Mouse (Mus musculus) ZHBTc4 (cell line): ENCODE data around the gene Kremen1.

Source experiments
- DNase-seq: peaks from one replicate; pipeline ENCODE4 v3.0.0-alpha.2; 2011; ENCODE audit warnings: low read depth, low spot score

The Kremen1 gene

DNA sequence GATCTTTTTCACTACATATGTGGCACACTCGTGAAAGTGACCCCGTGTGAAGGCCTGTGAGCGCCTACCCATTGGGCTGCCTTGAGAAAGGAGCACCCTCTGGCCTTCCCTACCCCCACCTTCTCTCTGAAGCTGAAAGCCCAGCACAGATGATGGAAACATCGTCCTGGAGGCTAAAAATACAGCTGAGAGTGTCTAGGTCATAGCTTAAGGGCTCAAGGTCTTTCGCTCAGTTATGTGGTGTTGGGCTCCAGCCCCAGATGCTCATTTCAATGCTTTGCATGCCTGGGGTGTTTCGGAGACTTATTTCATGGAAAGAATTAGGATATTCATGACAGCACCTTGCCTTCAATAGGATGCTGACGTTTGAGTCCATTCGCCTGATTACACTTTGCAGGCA, 4.4 kb upstream of the Kremen1 start:
- DNase-seq: no peak

DNA sequence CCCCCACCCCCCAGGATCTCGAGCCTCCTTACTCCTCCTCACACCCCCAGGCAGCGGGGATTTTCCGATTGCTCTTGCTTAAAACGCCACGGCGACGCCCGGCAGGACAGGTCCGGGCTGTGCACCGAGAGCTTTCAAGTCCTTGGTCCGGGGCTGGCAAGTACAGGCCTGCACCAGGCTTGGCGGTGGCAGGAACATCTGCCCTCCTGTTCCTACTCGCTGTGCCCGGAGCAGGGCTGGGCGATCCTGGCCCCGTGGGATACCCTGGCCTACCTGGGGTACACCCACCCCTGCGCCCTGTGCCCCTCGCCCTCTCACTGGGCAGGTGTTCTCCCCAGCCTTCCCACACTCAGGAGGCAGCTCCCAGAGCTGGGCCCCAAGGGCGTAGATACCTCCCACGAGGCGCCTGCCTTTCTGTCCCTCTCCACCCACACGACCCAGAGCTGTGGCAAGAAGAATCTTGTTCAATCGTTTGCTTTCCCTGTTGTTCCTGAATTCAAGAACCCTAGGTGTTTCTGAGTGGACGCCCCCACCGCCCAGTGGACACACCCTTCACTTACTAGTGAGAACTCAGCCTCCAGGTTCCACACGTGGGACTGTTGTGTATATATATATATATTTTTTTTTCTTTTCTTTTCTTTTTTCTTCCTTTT, 1.8 kb upstream of the Kremen1 start:
- peak; percentile 43 for DNase-seq

DNA sequence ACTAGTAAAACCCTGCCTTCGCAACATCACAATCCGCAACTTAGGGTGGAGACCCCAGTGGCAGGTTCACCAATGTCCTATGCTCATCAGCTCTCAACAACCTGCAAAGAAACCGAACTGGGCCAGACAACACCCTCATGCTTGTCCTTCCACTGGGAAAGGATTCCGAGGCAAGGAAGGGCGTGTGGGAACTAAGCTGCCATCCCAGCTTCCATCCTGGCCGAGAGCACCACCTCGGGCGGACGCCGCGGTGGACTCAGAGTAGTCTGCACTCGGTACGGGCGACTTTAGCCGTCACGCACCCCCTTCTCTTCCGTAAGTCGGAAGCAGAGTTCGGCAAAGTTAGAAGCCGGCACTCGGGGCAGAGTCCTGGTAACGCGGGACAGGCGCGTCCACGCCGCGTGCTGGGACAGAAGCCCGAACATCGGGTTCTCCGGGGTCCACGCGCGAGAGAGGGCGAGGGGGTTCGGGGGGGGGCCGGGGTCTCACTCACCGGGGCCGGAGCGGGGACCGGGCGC, 357 bp downstream of the Kremen1 start:
- peak; percentile 68 for DNase-seq

DNA sequence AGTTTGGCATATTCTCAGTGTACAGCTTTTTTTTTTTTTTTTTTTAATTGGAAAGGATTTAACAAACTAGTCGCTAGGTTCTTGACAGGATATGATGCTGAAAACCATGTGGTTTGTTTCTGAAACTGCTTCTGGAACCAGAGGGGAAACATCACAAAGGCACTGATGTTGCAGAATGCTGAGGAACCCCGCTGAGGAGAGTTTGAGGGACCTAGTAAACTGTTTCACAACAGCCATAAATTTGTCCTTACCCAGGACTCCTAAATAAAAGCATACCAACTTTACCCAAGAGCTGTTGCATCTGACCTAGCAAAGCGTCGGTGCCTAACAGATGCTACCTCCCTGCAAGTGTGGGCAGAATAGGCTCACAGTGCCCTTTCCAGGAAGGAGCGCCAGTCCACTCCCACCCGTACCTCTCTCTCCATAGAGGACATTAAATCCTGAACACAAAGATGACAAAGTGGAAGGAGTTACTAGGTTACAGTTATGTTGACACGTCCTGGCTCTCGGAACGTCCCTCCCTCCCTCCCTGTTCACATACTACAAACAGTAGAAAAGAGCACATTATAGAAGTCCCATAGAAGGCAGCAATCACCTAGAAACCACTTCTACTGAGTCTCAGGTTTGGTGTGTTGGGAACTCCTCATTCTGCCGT, 1.3 kb downstream of the Kremen1 start:
- no peak for DNase-seq

DNA sequence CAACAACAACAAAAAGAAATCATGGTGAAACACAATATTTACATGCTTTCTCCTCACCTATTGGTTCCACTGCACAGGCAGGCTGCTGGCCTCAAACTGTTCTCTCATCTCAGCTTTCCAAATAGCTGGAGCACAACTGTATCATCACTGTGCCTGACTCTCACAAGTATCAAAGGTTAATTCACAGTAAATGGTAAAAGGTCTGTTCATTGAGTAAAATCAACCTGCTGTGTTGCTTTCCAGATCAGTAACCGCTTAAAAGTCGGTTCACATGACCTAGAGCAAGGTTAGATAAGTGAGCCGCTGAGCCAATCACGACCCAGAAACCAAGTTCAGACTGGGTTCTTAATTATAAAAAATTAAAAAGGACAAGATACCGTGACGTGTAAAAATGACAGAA, 3.3 kb downstream of the Kremen1 start:
- DNase-seq: no peak

DNA sequence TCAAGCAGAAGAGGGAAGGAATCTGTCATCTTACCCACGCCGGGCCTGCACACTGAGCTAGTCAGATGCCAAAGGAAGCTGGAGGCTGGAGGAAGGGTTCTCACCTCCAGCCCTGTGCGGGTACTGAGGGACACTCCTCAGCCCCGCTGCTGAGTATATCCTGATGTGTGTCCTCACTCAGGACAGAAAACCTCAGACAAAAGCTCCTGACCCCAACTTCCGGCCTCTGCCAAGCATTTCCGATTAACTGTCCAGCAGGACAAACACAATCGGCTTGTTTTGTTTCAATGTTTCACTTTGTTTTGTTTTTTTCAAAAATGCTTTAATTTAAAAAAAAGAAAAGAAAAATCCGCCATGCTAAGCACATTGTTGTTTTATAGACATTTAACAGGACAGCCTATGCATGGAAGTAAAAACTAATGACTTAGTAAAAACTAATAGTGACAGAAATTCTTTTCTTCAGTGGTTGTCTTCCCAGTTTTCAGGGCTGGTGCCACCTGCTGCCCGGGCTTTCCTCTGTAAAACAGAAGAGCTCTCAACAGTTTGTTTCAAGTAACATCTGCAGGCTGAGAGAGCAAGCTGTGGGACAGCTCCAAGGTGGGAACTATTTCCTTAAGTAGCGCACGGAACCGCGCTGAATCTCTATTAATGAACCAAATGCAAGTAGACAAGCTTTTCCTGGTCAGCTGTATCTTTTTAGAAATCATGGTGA, 4.1 kb downstream of the Kremen1 start:
- no peak for DNase-seq

DNA sequence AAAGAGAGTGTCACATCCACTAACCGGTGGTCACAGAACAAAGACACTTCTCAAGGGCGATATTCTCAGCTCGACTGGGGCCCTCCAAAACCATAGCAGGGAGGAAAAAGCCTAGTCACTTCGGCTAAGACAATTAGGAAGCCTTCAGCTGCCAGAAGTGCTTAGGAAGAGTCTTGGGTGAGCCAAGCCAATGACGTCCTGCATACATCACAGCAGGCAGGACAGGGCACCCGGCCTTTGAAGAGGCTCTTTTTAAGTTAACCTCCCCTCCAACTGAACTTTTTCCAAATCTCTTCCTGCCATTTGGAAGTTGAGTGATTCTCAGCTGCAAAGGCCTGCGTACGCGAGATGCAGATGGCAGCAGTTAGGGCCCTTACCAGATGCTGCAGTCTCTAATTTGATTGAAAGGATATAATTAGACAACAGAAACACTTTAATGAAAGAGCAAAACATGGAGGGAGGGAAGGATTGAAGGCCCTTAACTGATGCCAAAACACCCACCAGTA, 5.8 kb downstream of the Kremen1 start:
- DNase-seq: peak; percentile 29

DNA sequence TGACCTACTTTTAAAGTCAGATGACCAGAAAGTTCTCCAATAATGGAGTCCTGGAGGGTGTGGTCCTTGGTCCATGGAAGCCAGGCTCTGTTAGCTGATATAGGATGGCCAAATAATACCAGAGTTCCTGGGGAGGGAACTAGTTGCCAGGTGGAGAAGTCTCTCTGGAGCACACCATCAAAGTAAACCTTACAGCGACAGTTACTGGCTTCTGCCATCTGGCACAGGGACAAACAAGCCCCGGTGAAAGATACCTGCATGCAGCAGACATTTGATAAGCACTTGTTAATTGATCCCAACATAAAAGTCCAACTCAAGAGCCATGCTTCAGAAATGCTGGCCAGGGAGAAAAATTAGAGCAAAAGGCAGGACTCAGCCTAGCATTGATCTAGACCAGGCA, 7.3 kb downstream of the Kremen1 start:
- no peak for DNase-seq

DNA sequence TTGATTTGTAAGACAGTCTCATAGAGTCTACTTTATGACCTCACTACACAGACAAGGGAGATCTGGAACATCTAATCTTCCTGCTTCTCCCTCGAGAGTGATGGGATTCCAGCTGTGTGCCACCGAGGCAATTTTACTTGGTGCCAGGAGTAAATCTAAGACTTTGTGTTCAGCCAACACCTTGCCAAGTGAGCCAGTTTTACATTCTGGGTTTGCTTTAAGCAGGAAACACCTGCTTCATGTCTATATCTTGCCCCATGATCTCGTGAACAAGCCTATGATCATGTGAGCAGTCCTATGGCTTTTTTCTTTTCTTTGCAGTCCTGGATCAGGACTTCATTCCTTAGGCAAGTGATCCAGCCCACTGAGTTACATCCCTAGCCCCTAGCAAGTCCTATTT, 7.8 kb downstream of the Kremen1 start:
- no peak for DNase-seq

DNA sequence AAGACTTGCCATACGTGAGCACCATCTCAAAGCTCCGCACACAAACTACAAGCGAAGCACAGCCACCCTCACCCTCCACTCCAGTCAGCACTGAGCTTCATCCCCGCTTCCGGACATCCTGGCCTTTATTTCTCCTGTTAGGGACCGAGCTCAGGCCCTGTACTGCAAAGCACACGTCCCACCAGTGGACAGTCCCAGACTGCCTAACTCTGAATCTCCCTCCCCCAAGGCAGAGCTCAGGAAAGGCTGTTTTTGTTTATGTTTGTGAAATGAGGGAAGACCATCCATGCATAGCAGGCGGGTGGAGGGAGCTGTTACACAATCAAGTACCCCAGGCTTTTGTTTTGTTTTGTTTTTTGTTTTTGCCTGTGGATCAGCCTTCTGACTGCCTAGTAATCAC, 8.6 kb downstream of the Kremen1 start:
- no peak for DNase-seq

DNA sequence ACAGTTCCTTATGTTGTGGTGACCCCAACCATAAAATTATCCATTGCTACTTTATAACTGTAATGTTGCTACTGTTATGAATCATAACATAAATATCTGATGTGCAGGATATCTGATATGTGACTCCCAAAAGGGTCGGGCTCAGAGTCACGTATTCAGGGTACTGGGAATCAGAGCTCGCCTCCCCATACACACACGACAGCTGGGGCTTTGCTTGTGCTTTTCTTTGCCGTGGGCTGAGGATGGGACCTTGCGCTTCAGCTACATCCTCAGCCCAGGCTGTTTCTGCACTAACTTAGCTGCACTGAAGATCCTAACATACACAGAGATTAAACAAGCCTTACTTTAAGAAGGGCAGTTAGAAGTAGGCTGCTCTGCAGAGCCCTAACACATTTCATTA, 10.2 kb downstream of the Kremen1 start:
- DNase-seq: no peak

DNA sequence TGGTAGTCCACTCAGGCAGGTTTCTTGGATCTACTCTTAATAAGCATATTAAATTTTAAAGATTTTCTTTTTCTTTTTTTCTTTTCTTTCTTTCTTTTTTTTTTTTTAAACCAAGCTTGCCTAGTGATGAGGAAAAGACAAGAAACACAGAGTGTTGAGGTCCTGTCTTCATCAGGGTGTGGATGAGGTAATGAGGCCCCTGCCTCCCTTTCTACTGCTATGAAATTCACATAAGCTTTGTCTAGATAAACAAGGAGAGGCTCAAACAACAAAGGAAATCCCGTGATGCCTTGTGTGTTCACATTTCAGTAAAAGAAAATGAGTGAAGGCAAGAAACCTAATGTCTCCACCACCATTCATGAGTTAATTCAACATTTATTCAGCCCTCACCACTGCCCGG, 13.2 kb downstream of the Kremen1 start:
- DNase-seq: no peak

DNA sequence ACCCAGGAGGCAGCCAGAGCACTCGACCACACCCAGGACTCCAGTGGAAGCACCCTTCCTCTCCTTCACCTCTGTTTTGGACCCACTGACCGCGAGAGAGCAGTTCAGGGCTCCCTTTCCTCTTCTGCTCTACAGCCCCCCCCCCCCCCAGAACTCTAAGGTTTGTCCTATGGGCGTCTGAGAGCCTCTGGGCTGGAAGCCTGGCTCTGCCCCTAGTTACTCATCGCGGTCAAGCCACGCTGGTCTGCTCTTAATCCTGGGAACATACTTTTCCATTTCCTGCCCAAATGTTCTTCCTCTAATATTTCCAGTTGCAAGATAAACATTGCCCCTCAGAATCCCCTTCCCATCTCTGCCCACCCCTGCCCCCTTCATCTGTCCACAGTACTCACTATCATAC, 15.9 kb downstream of the Kremen1 start:
- DNase-seq: no peak

DNA sequence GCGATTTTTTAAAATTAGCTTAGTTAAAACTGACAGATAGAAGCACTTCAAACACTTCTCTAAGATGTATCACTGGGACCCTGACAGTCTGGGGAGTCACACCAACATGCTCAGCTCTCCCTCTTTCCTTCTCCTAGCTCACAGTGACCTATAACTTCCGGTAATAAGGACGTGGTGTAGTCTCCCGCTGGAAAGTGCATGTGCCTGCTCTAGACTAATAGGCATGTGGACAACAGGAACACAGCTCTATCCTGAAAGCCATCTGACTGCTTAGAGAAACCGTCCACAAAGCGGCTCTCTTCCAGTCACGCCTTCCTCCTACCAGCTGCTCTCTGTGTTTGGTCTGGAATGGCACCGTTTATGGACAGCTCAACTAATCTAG, 16.6 kb downstream of the Kremen1 start:
- DNase-seq: no peak

DNA sequence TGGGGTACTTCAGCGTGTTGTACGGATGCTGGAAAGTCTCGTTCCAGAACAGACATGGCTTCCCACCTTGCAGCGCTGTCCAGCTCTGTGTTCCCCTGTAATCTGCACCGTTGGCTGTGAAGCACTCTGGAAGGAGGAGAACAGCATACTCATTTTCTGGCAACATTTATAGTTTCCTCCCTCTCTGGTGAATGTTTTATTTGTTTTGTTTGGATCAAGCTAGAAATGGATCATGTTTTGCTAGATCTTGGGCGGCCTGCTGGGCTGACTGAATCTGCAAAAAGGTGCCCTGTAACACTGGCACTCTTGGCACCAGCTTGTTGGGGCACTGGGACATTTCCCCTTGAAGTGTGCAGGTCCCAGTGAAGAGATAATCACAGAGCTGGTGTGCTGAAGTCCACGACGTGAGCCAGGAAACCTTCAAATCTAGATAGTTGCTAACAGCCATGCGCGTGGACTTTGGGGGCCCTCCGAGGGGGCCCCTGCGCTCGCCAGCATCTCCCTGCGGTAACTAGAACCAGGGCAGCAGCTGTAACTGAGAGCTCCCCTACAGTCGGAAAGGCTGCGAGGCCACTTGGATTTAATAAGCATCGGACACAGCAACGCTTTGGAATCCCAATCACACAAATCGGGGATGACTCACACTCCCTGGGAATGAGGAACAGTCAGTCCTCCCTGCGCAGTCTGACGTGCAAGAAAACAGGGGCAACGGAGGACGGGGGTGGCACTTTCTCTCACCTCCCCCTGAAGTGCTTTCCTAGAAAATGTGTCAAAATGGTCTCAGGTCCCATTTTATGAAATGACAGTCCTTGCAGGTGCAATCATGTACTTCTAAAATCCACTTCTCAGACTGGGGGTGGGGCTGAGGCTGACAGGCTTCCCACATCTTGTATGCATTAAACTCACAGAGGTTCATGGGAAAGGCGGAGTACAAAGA, 17.3 kb downstream of the Kremen1 start:
- DNase-seq: no peak

DNA sequence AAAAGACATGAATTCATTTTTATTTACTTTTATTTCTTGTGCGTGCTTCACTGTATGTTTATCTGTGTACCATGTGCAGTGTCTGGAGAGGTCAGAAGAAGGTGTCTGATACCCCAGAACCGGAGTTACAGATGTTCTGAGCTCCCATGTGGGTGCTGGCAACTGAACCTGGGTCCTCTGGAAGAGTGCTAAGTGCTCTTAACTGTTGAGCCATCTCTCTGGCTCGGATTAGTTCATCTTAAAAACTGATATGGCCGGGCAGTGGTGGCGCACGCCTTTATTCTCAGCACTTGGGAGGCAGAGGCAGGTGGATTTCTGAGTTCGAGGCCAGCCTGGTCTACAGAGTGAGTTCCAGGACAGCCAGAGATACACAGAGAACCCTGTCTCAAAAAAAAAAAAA, 18.1 kb downstream of the Kremen1 start:
- no peak for DNase-seq

DNA sequence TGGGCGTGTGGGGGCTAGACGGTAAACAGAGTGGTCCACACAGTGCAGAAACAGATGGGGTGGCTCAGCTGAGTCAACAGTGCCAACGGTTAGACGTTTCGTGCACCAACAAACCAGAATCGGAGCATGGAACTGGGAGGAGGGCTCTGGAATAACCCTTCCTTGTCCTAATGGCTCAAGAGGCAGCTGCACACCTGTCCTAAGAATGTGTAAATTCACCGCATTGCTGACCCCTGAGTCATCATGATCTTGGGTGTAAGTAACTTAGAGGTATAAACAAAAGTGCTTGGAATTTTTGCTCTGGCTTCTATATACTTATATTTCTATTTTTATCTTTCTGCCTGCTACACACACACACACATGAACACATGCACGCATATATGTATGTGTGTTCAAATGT, 19.2 kb downstream of the Kremen1 start:
- peak; percentile 30 for DNase-seq

DNA sequence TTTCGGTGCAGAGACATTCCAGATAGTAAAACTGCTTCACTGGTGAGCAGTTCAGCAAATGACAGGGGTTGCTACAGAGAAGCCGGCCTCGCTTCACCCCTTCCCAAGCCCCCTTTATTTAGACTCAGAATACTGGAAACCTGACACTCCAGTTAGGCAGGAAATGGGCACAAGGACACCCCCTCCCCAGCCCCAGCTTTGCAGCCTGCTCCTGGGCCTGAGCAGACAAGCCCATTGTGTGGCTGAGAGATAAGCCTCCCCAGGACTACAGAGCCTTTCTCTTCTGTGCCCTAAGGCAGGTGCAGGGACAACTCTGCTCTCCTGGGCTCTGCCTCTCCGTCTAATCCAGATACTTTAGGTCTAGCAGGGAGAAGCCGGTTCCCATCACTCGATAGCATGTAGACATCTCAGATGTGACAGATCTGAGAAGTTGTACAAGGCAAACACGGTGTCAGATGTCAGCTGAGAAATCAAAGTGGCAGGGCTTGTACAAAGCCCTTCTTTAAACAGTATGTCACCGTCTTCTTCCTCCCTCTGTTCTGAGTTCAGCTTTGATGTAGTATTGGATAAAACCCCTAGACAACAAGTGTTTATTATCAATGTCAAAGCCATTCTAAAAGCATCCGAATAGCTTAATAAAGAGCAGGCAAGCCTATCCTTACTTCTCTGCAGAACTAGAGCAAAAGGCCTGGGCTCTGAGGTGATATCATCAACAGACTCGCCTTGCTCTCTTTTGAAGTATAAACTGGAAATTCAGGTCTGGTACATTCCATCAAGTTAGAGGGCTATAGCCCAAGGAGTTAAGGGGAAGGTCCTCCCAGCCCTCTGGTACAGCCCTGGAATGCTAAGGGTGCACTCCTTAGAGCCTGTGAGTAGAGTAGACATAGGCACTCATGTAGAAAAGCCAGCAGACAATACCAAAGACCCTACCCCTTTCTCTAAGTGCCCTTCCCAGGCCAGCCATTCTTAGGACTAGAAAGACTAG, 21.4 kb downstream of the Kremen1 start:
- DNase-seq: peak; percentile 35

DNA sequence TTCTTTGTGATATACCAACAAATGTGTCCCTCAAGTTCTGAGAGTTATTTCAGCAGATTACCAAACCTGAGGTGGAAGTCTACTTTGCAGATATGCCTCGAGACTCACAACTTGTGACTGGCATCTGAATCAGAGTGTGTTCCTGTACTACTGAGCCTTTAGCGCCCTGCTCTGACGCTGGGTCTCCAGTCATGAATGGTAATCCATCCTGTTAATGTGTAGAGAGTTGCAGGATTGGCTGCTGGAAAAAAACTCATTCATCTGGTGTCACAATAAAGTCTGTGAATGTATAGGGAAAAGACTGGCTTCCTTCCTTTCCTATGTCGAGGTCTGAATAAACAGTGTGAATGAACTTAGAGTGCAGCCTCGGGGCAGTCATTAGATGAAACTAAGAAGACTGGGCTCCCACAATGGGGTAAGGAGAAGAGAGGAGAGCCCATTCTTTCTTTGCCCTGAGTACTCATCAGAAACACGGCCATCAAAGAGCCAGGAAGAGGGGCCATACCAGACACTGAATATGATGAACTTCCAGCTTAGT, 41.4 kb downstream of the Kremen1 start:
- DNase-seq: no peak

DNA sequence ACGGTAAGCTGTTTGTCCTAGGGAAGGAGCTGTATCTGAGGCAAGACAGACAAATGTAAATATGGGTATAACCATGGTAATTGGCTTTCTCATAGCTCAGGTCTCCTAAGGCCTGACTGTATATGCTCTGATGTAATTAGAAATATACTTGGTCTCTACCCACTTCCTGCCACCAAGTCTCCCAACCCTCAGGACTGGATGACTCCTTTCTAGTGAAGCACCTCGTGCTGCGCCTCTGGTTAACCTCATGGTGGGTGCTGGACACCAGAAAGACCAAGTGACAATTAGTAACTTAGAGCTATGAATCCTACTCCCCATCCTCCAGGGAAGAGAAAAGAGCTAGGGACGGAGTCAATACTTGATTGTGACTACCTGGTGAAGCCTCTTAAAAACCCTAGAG, 42.0 kb downstream of the Kremen1 start:
- no peak for DNase-seq
